Mouse (Mus musculus): ENCODE results near the gene Ciapin1.

GRCm38 (mm10) chr8:94871108-94871894 is 33.1 kb upstream of the Ciapin1 start:
- no peak for TF ChIP-seq CTCF (IDR thresholded peaks at IDR 0.05; ENCODE audit: insufficient read depth, low read length)
- TF ChIP-seq POLR2A (IDR thresholded peaks at IDR 0.05; ENCODE audit: borderline replicate concordance, extremely low read depth, low read depth, low read length): no peak

Measured in lung, adult 2 months (tissue).